ENCODE assay signal across 9 mouse cellular contexts in the genomic region with DNA sequence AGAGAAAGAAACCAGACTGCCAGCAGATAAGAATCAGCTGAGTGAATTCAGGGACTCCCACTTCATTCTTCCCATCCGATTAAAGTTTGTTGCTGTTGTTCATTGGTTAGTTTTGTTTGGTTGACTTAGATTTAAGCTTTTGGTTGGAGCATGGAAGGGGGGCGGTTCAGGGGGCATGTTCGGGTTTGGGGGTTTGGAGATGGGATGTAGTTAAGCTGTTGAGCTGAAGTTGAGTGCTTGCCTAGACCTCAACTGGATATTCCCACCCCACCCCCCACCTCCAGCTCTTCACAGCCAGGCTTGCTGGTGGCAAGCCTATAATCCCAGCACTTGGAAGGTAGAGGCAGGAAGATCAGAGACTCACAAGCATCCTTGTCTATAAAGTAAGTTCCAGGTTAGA. TPM values are rescaled to one million over a fixed set of nuclear protein-coding genes. Genes with fewer than 3 reads are reported as not detected.
DNase-seq lines count a peak whose midpoint lies in the region; ATAC-seq and TF ChIP-seq lines count a peak whose summit lies in the region.
"Had no signal": no experiment of that assay in that cellular context is flagged by ENCODE, and none has a peak within 500 bp of the region (broad histone marks: within the 10 kb centered on the region; RNA-seq: fewer than 3 reads in every experiment).

A gene (minus strand): TSS at position 101 of the 400 bp plus-strand sequence.

- no peak for TF ChIP-seq EP300 in heart, adult 2 months (IDR thresholded peaks at IDR 0.05; ENCODE audit: insufficient read depth, low read depth, low read length)

- H3K36me3 ChIP-seq in heart, adult 2 months (ENCODE audit: control insufficient read depth, insufficient read depth, low read length) = no peaks in the 10 kb centered on the region
- H3K36me3 ChIP-seq in E14TG2a.4 (ENCODE audit: insufficient read depth, low read length) = no peaks in the 10 kb centered on the region
- H3K36me3 ChIP-seq in hindbrain, embryonic 10.5 days = no peaks in the 10 kb centered on the region
- H3K36me3 ChIP-seq in liver, embryonic 11.5 days (ENCODE audit: control insufficient read depth, insufficient read depth, low read length) = no peaks in the 10 kb centered on the region

- TF ChIP-seq POLR2A in heart, adult 2 months (IDR thresholded peaks at IDR 0.05; ENCODE audit: insufficient read depth, low read depth, low read length) = no peak

- H3K27me3 ChIP-seq in heart, adult 2 months (ENCODE audit: control insufficient read depth, insufficient read depth, low read length) = no peaks in the 10 kb centered on the region
- H3K27me3 ChIP-seq in E14TG2a.4 (ENCODE audit: insufficient read depth, low read length) = peaks cover 50% of the 10 kb centered on the region
- peaks cover 38% of the 10 kb centered on the region for H3K27me3 ChIP-seq in hindbrain, embryonic 10.5 days (ENCODE audit: insufficient read depth, poor library complexity, severe bottlenecking)
- peaks cover 31% of the 10 kb centered on the region for H3K27me3 ChIP-seq in liver, embryonic 11.5 days (replicated peaks; ENCODE audit: control insufficient read depth, insufficient read depth, low read length)

- intact Hi-C loops in heart, adult 2 months (cut with DNase I) = loop anchor here (5.0 kb wide), 3 partner anchors 76 to 126 kb away; no protein-coding TSS in a partner anchor

- no peaks in the 10 kb centered on the region for H3K4me1 ChIP-seq in heart, adult 2 months (ENCODE audit: control insufficient read depth, insufficient read depth, low read length)
- H3K4me1 ChIP-seq in E14TG2a.4 (replicated peaks; ENCODE audit: low read depth, low read length) = peaks cover 16% of the 10 kb centered on the region
- H3K4me1 ChIP-seq in hindbrain, embryonic 10.5 days (replicated peaks) = peaks cover 22% of the 10 kb centered on the region
- H3K4me1 ChIP-seq in liver, embryonic 11.5 days (replicated peaks; ENCODE audit: control insufficient read depth, insufficient read depth, low read length) = no peaks in the 10 kb centered on the region

- peaks cover 15% of the 10 kb centered on the region; the same call in 1 of the 2 replicates for H3K9me3 ChIP-seq in E14TG2a.4 (ENCODE audit: low read length)
- no peaks in the 10 kb centered on the region for H3K9me3 ChIP-seq in hindbrain, embryonic 10.5 days
- H3K9me3 ChIP-seq in liver, embryonic 11.5 days (ENCODE audit: control insufficient read depth, low read length) = no peaks in the 10 kb centered on the region

- peak within 1 kb of the TSS; percentile 46 for H3K9ac ChIP-seq in heart, adult 2 months (ENCODE audit: low read depth, low read length)
- H3K9ac ChIP-seq in liver, embryonic 11.5 days (ENCODE audit: low read depth, low read length) = no peak within 1 kb of the TSS

- peak within 1 kb of the TSS; percentile 72 for H3K4me3 ChIP-seq in heart, adult 2 months
- peak within 1 kb of the TSS; percentile 85 for H3K4me3 ChIP-seq in E14TG2a.4 (replicated peaks; ENCODE audit: low read length)
- peak within 1 kb of the TSS; percentile 79 for H3K4me3 ChIP-seq in hindbrain, embryonic 10.5 days
- peak within 1 kb of the TSS; percentile 51 for H3K4me3 ChIP-seq in liver, embryonic 11.5 days (ENCODE audit: low read depth, low read length)
- H3K4me3 ChIP-seq: erythroblast, embryonic 14.5 days had no signal

- no peak for ATAC-seq in liver, embryonic 11.5 days (replicated peaks; ENCODE audit: low FRiP score)
- no peak for ATAC-seq in erythroid progenitor cell, adult 5-6 weeks (replicated peaks; ENCODE audit: low FRiP score, poor library complexity, severe bottlenecking)

- H3K79me2 ChIP-seq in heart, adult 2 months (replicated peaks; ENCODE audit: control insufficient read depth, insufficient read depth, low read length) = no peaks in the 10 kb centered on the region

- DNase-seq in heart, adult 2 months = no peak
- no peak for DNase-seq in heart, adult 8-10 months (ENCODE audit: low spot score)
- no peak for DNase-seq in hindbrain, embryonic 10.5 days (ENCODE audit: low spot score)
- DNase-seq in liver, embryonic 11.5 days (ENCODE audit: low spot score) = no peak
- no peak for DNase-seq in Muller cell, postnatal 12 days (ENCODE audit: inconsistent ontology term)
- no peak for DNase-seq in adrenal gland, adult 8-10 months

- H3K27ac ChIP-seq in heart, adult 2 months = peak within 1 kb of the TSS; percentile 70
- peak within 1 kb of the TSS; percentile 84 for H3K27ac ChIP-seq in hindbrain, embryonic 10.5 days
- H3K27ac ChIP-seq in liver, embryonic 11.5 days (ENCODE audit: low read depth, low read length) = no peak within 1 kb of the TSS

- 81% methylated on average over 3 of the region's 3 CpGs for WGBS in heart, adult 2 months
- WGBS in hindbrain, embryonic 10.5 days = 60% methylated on average over 3 of the region's 3 CpGs
- 61% methylated on average over 3 of the region's 3 CpGs for WGBS in liver, embryonic 11.5 days

- no peak for TF ChIP-seq CTCF in heart, adult 2 months (IDR thresholded peaks at IDR 0.05)
- TF ChIP-seq CTCF in E14TG2a.4 (conservative IDR thresholded peaks at IDR 0.05; ENCODE audit: low read length) = no peak

- peak within 1 kb of the TSS; percentile 58 for H3K4me2 ChIP-seq in liver, embryonic 11.5 days

RNA-seq across cellular contexts. Expression of the gene that starts here (rescaled TPM):
- total RNA-seq in heart, adult 2 months (2021) = 1 to 10 TPM; 3.8 to 4.6 TPM
- 2.0 and 3.4 TPM in 2 replicates for polyA plus RNA-seq in heart, adult 2 months (2012; rRNA removed)
- total RNA-seq in heart, adult 8-10 months (2022) = 1 to 10 TPM; 3.8 to 5.5 (median 4.1) TPM
- 1.5 TPM in 2 replicates for polyA plus RNA-seq in hindbrain, embryonic 10.5 days (2016; fragmentation: Nextera tagmentation; extraction: Ambion mirVana)
- polyA plus RNA-seq in liver, embryonic 11.5 days (2014; fragmentation: Nextera tagmentation; extraction: Ambion mirVana) = 0.17 and 0.34 TPM in 2 replicates
- not detected in 2 replicates for total RNA-seq in erythroid progenitor cell, adult 5-6 weeks (2015; ENCODE audit: low replicate concordance)
- not detected in 2 replicates for total RNA-seq in erythroid progenitor cell, adult 5-6 weeks (2017; ENCODE audit: low replicate concordance)
- total RNA-seq in adrenal gland, adult 8-10 months (2022) = 1 to 10 TPM; 5.0 to 9.1 (median 7.0) TPM
- polyA plus RNA-seq: erythroblast, embryonic 14.5 days had no signal

Comparison
In these comparisons a context has a peak if more than half of its experiments do, and no peak if none do; other contexts are left out.
1. RNA of the gene that starts here (total RNA-seq): 5.0 to 9.1 TPM in adrenal gland, adult 8-10 months, 3.8 to 4.6 TPM in heart, adult 2 months and 3.8 to 5.5 TPM in heart, adult 8-10 months; not detected in erythroid progenitor cell, adult 5-6 weeks; every median in the first group is over 4 times any median in the second.
2. Peak in every context shown above with its lines, with median percentiles within 50 percentile points of each other: H3K4me3 ChIP-seq.